Mouse (Mus musculus): ENCODE measurements around the gene Rtp4.

GRCm38 (mm10) chr16:23631531-23631930, 111.4 kb downstream of the Rtp4 start:
- TF ChIP-seq ZNF384 (IDR thresholded peaks at IDR 0.05; ENCODE audit: low read depth, low read length) (no peak), CHD2 (IDR thresholded peaks at IDR 0.05; ENCODE audit: low read depth, low read length) (no peak)

All from ES-E14 (cell line).